Mouse (Mus musculus) c-Kit-positive CD71-positive TER-119-positive erythroid progenitor cells, embryonic 14.5 days (primary cell): ENCODE results near the gene Tpsg1.

Experiments used
- DNase-seq: peaks from one replicate; pipeline ENCODE4 v3.0.0-alpha.2; 2013; ENCODE audit warnings: low spot score

Tpsg1 gene

DNA sequence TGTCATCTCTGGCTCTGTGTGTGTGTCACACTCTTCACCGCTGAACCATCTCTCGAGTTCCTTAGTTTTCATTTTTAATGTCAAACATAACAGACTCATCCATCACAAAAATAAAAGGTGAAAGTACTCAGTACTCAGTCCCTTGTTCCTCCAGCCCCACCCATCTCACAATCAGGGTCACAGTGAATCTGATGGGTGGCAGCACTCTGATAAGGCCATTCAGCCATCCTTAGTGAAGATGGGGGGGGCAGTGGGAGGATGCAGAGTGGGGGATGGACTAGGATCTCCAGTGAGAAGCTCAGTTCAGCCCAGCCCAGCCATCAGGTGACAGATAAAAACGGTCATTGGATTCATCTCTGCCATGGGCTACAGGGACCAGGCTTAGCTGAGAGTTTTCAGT, at the start of gene Tpsg1:
Gene Tpsg1 (plus strand): TSS at position 301 of the 400 bp plus-strand sequence.
- no peak for DNase-seq

DNA sequence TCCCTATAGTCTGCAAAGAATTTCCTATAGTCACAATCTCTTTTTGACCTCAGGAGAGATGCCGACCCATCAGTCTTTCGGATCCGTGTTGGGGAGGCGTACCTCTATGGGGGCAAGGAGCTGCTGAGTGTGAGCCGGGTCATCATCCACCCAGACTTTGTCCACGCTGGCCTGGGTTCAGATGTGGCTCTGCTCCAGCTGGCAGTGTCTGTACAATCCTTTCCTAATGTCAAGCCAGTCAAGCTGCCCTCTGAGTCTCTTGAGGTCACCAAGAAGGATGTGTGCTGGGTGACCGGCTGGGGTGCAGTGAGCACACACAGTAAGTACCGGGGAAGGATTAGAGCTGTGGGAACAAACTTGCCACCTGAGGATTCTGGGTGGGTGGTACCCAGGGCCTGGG, 48.3 kb upstream of the Tpsg1 start:
- no peak for DNase-seq

DNA sequence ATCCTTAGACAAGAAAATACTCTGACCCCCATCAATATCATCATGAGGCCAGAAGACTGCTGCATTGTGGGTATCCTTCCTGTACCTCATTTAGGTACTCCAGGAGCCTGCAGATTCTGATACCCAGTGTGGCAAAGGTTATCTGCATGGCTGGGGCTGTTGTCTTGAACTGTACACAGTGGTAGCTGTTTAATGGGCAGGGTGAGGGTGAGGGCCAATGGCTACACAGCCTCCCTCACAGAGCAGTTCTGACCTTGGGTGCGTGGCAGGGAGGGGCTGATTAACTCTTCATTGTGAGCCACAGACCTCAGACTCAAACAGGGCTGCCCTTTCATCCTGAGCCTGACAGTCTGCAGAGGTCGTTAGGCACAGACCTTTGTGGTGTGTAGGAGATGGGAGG, 46.1 kb upstream of the Tpsg1 start:
- DNase-seq: no peak

DNA sequence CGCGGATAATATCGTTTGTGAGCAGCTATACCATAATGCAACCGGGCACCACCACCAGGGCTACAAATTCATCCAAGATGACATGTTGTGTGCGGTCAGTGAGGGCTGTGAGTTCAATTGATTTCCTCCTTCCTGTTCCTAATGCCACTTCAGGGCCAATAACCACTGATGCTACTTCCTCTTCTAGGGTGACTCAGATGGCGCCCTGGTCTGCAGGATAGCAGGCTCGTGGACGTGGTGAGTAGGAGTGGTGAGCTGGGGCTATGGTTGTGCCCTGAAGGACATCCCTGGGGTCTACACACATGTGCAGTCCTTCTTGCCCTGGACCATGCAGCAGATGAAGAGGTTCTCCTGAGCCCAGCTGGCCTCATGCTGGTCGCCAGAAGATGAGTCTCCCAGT, 36.8 kb upstream of the Tpsg1 start:
- DNase-seq: no peak

GRCm38 (mm10) chr17:25333943-25334342, 35.1 kb upstream of the Tpsg1 start:
- peak; percentile 40 for DNase-seq

DNA sequence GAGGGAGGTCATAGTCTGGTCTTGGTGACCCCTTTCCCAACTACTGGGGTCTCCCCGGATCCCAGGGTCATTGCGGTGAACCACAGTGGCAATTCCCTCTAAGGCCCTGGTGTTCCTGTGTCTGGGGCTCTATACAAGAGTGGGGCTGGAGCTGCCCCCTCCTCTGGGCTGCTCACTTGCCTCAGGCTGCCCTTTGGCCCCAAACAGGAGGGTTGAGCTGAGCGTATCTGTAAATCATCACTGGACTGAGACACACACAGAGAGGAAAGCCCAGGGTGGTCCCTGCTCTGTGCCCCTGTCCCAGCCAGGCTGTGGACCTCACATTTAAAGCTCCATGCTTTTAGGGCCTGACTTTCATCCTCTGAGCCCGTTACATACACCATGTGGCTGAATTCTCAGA, 30.9 kb upstream of the Tpsg1 start:
- no peak for DNase-seq

DNA sequence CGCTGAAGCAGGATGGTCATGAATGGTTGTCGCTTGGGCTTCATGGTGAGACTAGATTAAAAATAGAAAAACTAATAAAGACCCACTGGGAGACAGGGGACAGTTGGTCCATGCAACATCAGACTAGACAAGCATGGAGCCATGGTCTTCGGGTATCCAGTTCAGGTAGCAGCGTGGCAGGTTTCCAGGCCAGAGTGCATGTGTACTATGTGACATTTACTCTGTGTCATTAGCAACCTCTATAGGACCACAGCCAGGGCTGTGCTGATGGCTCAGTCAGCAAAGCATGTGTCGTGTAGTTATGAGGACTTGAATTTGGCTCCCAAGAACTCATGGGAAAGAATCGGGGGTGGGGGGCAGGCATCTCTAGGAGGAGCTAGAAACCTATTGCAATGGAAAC, 29.1 kb upstream of the Tpsg1 start:
- DNase-seq: no peak

DNA sequence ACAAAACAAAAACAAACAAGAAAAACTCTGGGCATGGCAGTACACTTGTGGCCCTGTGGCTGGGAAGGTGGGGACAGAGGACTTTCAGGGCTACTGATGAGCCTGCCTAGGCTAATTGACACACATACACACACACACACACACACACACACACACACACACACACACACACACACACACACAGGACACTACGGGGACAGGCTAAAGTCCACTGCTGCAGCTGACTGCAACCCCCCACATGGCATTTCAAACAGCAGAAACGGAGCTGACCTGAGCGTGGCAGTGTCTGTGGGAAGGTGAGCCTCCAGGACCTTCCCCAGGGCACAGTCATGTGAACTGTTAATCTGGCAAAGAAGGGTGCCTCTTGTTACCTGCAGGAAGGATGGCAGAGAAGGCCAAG, 27.6 kb upstream of the Tpsg1 start:
- DNase-seq: no peak

DNA sequence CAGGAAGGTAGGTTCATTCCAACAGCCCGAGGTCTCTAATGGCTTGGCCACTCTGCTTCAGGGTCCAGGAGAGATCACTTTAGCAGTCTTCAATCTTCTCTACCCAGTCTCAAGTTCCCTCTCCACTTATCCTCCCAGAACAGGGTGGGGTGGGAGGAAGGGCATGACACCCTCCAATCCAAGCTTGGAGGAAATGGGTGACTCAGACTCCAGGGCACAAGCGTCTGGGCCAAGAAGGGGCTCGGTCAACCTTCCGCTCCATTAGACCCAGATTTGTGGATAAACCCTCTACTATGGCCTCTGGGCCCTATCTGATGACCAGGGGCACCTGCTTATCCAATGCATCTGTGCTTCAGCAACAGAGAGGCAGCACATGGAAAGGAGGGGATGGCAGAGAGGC, 23.6 kb upstream of the Tpsg1 start, which contains the start of gene Tpsab1:
Gene Tpsab1 (minus strand): TSS at position 101 of the 400 bp plus-strand sequence.
- no peak for DNase-seq

DNA sequence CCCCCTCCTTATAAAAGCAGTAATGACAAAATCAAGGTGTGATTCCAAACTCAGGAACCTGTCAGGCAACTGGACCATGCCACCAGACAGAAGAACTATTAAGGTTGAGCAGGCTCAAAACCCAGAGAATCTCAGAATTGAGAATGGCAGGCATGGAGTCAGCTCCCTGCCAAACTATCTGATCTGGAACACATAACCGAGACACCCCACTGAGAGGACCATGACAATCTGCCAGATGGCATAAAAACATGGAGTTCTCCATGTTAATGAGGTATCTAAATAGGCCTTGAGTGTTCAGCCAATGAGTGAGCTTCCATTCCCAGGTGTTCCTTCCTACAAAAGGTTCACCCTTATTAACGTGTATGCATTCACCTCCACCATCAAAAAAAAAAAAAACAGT, 7.8 kb upstream of the Tpsg1 start:
- DNase-seq: no peak

DNA sequence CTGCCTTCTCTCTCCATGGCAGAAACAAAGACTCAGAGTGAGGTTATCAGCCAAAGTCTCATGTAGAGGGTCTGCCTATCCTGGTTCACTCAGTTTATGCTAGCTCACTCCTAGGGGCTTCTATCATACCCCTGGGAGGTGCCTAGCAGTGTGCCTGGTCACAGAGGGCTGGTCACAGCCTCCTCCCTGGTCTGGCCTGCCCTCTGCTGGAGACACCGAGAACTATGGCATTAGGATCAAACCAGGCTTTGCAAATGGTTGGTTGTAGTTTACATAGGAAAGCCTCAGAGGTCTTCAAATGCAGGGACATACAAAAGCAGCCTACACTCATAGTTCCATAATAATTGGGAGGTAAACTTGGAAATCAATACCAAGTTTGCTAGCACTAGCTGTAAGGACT, 5.3 kb upstream of the Tpsg1 start:
- peak; percentile 10 for DNase-seq

GRCm38 (mm10) chr17:25366005-25366404, 3.1 kb upstream of the Tpsg1 start, which contains the start of gene Tpsb2:
Gene Tpsb2 (plus strand): TSS chr17:25366305.
- DNase-seq: no peak

GRCm38 (mm10) chr17:25372491-25372890, 3.4 kb downstream of the Tpsg1 start:
- no peak for DNase-seq

DNA sequence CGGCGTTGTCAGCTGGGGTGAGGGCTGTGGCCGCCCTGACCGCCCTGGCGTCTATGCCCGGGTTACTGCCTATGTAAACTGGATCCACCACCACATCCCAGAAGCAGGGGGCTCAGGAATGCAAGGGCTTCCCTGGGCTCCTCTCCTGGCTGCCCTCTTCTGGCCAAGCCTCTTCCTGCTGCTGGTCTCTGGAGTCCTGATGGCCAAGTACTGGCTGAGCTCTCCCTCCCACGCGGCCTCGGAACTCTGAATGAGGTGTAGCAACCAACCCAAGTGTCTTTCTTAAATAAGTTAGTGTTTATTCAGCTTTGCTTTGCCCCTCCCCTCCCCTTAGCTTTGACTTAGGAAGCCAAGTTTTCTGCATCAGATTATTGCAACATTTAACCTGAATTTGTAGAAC, 4.9 kb downstream of the Tpsg1 start:
- no peak for DNase-seq

- DNase-seq: no peak
Measured at GRCm38 (mm10) chr17:25394526-25394925, 25.5 kb downstream of the Tpsg1 start.

GRCm38 (mm10) chr17:25397804-25398519, 28.9 kb downstream of the Tpsg1 start:
- DNase-seq: peak; percentile 59

- no peak for DNase-seq
Measured at GRCm38 (mm10) chr17:25398520-25398838, 29.4 kb downstream of the Tpsg1 start.

DNA sequence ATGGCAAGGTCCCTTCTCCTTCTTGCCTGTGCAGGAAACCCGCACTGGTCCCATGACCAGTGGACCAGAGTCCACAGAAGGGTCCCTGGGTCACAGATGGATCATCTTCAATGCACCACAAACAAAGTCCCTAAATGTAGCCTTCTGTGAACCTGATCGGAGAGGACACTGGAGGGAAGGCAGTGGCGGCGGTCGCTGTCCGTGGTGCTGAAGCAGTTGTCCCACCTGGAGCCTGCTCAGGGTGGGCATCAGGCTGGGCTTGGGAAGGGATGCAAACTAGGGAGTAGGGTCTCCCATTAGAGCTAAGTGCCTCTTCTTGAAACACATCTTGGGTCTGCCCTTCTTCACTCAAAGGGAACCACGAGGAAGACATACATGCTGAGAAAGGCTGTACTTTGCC, 31.4 kb downstream of the Tpsg1 start:
- peak; percentile 29 for DNase-seq

DNA sequence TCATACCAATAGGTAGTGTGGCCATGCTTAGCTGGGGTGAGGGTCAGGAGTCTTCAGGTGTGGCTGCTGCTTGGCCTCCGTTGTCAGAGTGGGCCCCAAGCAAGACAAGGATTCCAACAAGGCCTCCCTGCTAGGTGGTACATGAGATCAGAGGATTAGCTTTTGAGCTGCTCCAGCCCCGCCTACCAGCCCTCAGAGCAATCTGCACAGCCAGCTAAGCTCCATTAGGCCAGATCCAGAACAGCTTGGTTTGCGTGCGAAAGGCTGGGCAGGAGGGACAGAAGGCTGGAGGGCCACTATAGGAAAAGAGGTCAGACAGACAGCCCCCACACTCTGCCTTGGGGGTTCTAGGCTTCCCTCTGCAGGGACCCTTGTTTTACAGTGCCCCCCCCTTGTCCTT, 32.4 kb downstream of the Tpsg1 start:
- DNase-seq: no peak

DNA sequence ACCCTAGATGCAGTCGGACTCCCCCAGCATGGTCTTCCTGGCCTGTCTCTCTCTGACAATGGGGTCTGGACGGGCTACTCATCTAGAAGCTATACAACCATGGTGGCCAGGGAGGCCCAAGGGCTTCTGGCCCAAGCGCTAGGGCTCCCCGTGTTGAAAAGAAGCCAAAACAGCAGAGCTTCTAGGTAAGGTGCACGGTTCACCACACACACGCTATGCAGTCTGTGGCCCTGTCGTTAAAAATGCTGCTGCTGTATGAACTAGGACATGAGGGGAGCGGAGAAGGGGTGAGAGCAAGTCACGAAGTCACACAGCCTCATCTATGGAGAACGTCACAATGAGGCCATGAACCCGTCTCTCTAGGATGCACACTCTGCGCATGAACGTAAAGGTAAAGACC, 33.2 kb downstream of the Tpsg1 start:
- no peak for DNase-seq

GRCm38 (mm10) chr17:25404190-25404589, 35.1 kb downstream of the Tpsg1 start:
- DNase-seq: no peak

DNA sequence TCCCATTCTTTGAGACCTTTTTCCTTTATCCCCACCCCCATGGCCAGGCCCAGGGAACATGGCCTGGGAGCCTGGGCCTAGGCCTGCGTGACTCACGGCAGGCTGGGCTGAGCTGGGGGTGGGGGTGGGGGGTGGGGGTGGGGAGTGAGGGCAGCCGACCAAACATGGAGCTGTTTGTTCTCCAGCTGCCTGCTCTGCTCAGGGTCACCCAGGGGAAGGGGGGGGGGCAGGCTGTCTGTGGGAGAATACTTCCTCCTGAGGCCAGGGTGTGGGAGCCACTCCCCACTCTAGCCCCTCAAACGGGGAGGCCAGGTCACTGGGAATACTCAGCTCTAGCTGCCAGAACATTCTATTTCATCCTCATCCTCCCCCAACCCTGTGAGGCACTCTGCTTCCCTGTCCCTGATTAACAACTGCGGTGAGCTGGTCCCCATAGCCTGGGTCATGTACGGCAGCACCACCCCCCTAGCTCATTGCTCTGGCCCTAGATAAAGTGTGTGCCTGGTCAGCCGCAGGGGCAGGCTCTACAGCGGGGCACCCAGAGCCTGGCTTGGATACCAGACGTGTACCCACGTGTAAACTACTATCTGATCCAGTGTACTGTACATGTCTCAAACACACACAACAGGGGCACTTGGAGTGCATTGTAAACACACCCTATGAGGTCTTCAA, 36.3 kb downstream of the Tpsg1 start:
- no peak for DNase-seq

DNA sequence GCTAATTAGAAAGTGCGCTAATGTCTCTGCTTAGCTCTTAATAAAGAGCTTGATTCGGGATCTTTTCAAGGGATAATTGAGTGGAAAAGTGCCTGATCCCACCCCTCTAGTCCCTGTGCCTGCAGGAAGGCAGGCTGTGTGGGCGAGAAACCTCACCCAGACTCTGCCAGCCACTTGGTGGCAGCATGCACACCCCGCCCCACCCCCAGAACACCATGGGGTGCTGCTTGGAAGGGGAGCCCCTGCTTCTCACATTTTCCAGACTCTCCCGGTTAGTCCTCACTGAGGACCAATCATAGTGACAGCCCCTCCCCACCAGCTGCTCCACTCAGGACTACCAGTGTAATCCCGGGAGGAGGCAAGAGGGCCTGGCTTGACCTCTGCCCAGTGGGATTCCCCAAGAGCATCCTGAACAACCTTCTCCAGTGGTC, 37.0 kb downstream of the Tpsg1 start:
- DNase-seq: no peak

DNA sequence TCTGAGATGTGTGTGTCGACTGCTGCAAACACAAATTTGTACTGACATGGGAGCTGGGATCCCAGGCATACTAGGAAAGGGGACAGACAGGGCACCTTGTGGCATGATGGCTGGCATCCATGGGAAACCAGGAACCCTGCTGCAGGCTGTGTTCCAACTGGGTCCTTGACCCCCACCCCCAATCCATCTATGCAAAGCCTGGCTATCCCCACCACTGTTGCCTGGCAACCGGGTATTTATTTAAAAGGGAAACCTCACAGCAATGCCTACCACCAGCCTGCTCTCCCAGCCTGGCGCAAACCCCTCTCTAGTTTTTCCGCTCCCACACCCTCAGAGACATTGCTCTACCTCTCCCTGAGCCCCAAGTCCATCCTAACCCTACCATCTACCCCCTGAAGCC, 38.3 kb downstream of the Tpsg1 start:
- no peak for DNase-seq
